Mouse (Mus musculus) cerebellum, adult 2 months (tissue): ENCODE results near the gene Rpusd1.

Source experiments
- CTCF ChIP-seq: fragments of 200-500 bp; IDR thresholded peaks from 2 replicates; pipeline ENCODE4 v1.5.1; 2011; ENCODE audit warnings: low read depth, mild to moderate bottlenecking, control low read depth, low read length, moderate library complexity, borderline replicate concordance; ENCODE audit not compliant: insufficient read depth
- POLR2A ChIP-seq: fragments of 200-500 bp; IDR thresholded peaks from 2 replicates; pipeline ENCODE4 v1.6.1; 2011; ENCODE audit warnings: low read length, control low read depth, borderline replicate concordance; ENCODE audit not compliant: insufficient read depth

- TF ChIP-seq POLR2A (no peak), CTCF (no peak)
Measured at GRCm38 (mm10) chr17:25777948-25778347, 50.5 kb downstream of the Rpusd1 start.
